Mouse (Mus musculus) spleen, adult 12 weeks (tissue): Measurements from ENCODE around the gene Smdt1.
"Not testable (repeated sequence)": the region's sequence is repeated elsewhere in the genome, so short reads cannot be mapped to it uniquely, and the experiment has no call there.

Source experiments
- DNase-seq: peaks from one replicate; pipeline ENCODE4 v3.0.0; 2022; ENCODE audit warnings: low spot score

The Smdt1 gene

GRCm38 (mm10) chr15:82368851-82369250 lies 30.1 kb downstream of the Smdt1 start:
- DNase-seq = no peak

GRCm38 (mm10) chr15:82372446-82372845 lies 33.7 kb downstream of the Smdt1 start:
- no peak for DNase-seq

GRCm38 (mm10) chr15:82372991-82373390 lies 34.2 kb downstream of the Smdt1 start:
- no peak for DNase-seq

- no peak for DNase-seq
Measured at GRCm38 (mm10) chr15:82374437-82374836, 35.7 kb downstream of the Smdt1 start.

- DNase-seq = no peak
Measured at GRCm38 (mm10) chr15:82375855-82376254, 37.1 kb downstream of the Smdt1 start.

GRCm38 (mm10) chr15:82376393-82377138 lies 37.8 kb downstream of the Smdt1 start:
- no peak for DNase-seq

GRCm38 (mm10) chr15:82377701-82378100 lies 38.9 kb downstream of the Smdt1 start:
- DNase-seq = no peak

- no peak for DNase-seq
Measured at GRCm38 (mm10) chr15:82378261-82379180, 39.8 kb downstream of the Smdt1 start.

- DNase-seq = no peak
Measured at GRCm38 (mm10) chr15:82379511-82379870, 40.7 kb downstream of the Smdt1 start.

GRCm38 (mm10) chr15:82379871-82380713 lies 41.3 kb downstream of the Smdt1 start, which contains the start of gene Cyp2d22:
Gene Cyp2d22 (minus strand): TSS chr15:82380260.
- no peak for DNase-seq

- DNase-seq = no peak
Measured at GRCm38 (mm10) chr15:82380714-82381062, 41.9 kb downstream of the Smdt1 start.

GRCm38 (mm10) chr15:82382441-82382840 lies 43.7 kb downstream of the Smdt1 start:
- no peak for DNase-seq

- DNase-seq = no peak
Measured at GRCm38 (mm10) chr15:82385729-82386128, 47.0 kb downstream of the Smdt1 start.

GRCm38 (mm10) chr15:82389916-82390315 lies 51.2 kb downstream of the Smdt1 start:
- DNase-seq = not testable (repeated sequence)

GRCm38 (mm10) chr15:82393922-82394321 lies 55.2 kb downstream of the Smdt1 start, which contains the start of gene Cyp2d11:
Gene Cyp2d11 (minus strand): TSS chr15:82394022.
- not testable (repeated sequence) for DNase-seq

GRCm38 (mm10) chr15:82395955-82396354 lies 57.2 kb downstream of the Smdt1 start:
- DNase-seq = not testable (repeated sequence)
